Mouse (Mus musculus): ENCODE measurements around the gene Srxn1. TPM values are rescaled to one million over a fixed set of nuclear protein-coding genes. Genes with fewer than 3 reads are reported as not detected.
"Not testable (repeated sequence)": the region's sequence is repeated elsewhere in the genome, so short reads cannot be mapped to it uniquely, and the experiment has no call there.

Srxn1 gene
- 100 to 1,000 TPM in 1 of 4 experiments, 10 to 100 TPM in 3; 84.6 to 103 (median 91.5) TPM for total RNA-seq (2022)

- DNase-seq (ENCODE audit: low spot score in 2 of 2): peak; percentile 71 to 86
Observed at GRCm38 (mm10) chr2:152105318-152106224, at the start of gene Srxn1. Gene Srxn1, plus strand, starts transcription at chr2:152105516.

GRCm38 (mm10) chr2:152056368-152057251 is 48.7 kb upstream of the Srxn1 start:
- DNase-seq (ENCODE audit: low spot score in 2 of 2): no peak

GRCm38 (mm10) chr2:152057252-152057563 is 48.1 kb upstream of the Srxn1 start:
- DNase-seq (ENCODE audit: low spot score in 2 of 2): no peak

- DNase-seq (ENCODE audit: low spot score in 2 of 2): not testable (repeated sequence)
Observed at GRCm38 (mm10) chr2:152062817-152063216, 42.5 kb upstream of the Srxn1 start.

- no peak for DNase-seq (ENCODE audit: low spot score in 2 of 2)
Observed at GRCm38 (mm10) chr2:152068660-152069433, 36.5 kb upstream of the Srxn1 start.

GRCm38 (mm10) chr2:152069434-152069786 is 35.9 kb upstream of the Srxn1 start:
- no peak for DNase-seq (ENCODE audit: low spot score in 2 of 2)

- no peak for DNase-seq (ENCODE audit: low spot score in 2 of 2)
Observed at GRCm38 (mm10) chr2:152069941-152070340, 35.4 kb upstream of the Srxn1 start.

- no peak for DNase-seq (ENCODE audit: low spot score in 2 of 2)
Observed at GRCm38 (mm10) chr2:152074521-152074920, 30.8 kb upstream of the Srxn1 start.

- no peak for DNase-seq (ENCODE audit: low spot score in 2 of 2)
Observed at GRCm38 (mm10) chr2:152075294-152075889, 29.9 kb upstream of the Srxn1 start.

- DNase-seq (ENCODE audit: low spot score in 2 of 2): no peak
Observed at GRCm38 (mm10) chr2:152077337-152077736, 28.0 kb upstream of the Srxn1 start.

GRCm38 (mm10) chr2:152080685-152081541 is 24.4 kb upstream of the Srxn1 start, which contains the start of gene Scrt2:
Gene Scrt2, plus strand, starts transcription at chr2:152081529.
- DNase-seq (ENCODE audit: low spot score in 2 of 2): no peak

- no peak for DNase-seq (ENCODE audit: low spot score in 2 of 2)
Observed at GRCm38 (mm10) chr2:152081641-152082448, 23.5 kb upstream of the Srxn1 start.

- peak in 1 of 2 experiments; percentile 13 for DNase-seq (ENCODE audit: low spot score in 2 of 2)
Observed at GRCm38 (mm10) chr2:152082456-152083285, 22.6 kb upstream of the Srxn1 start.

- DNase-seq (ENCODE audit: low spot score in 2 of 2): no peak
Observed at GRCm38 (mm10) chr2:152083411-152083810, 21.9 kb upstream of the Srxn1 start.

- no peak for DNase-seq (ENCODE audit: low spot score in 2 of 2)
Observed at GRCm38 (mm10) chr2:152084298-152084697, 21.0 kb upstream of the Srxn1 start.

- no peak for DNase-seq (ENCODE audit: low spot score in 2 of 2)
Observed at GRCm38 (mm10) chr2:152085414-152085813, 19.9 kb upstream of the Srxn1 start.

- peak in 1 of 2 experiments; percentile 13 for DNase-seq (ENCODE audit: low spot score in 2 of 2)
Observed at GRCm38 (mm10) chr2:152086451-152086850, 18.9 kb upstream of the Srxn1 start.

- peak in 1 of 2 experiments; percentile 61 for DNase-seq (ENCODE audit: low spot score in 2 of 2)
Observed at GRCm38 (mm10) chr2:152087111-152087510, 18.2 kb upstream of the Srxn1 start.
